Mouse (Mus musculus) midbrain, embryonic 16.5 days (tissue): Measurements from ENCODE around the gene Ccm2l. TPM values are rescaled to one million over a fixed set of nuclear protein-coding genes. Genes with fewer than 3 reads are reported as not detected.
A peak's percentile ranks its signal among the peaks of the same experiment; 100 is the strongest.

Experiments
- ATAC-seq: fragments of 200-750 bp; cut with Nextera tagmentation; 2 replicates; pipeline ENCODE4 v1.8.0; 2017; ENCODE audit warnings: moderate TSS enrichment
- H3K27ac ChIP-seq: fragments of 300-500 bp; sonication (generic); 2 replicates; pipeline ENCODE4 v1.5.1; 2014; ENCODE audit warnings: mild to moderate bottlenecking, low read length, mixed read lengths
- H3K27me3 ChIP-seq: fragments of 300-500 bp; sonication (generic); 2 replicates; pipeline ENCODE4 v1.6.1; 2014; ENCODE audit warnings: low read depth, low read length, mixed read lengths; ENCODE audit not compliant: control insufficient read depth, insufficient read depth
- H3K36me3 ChIP-seq: fragments of 300-500 bp; sonication (generic); 2 replicates; pipeline ENCODE4 v1.6.1; 2014; ENCODE audit warnings: mild to moderate bottlenecking, low read length, moderate library complexity, mixed read lengths; ENCODE audit not compliant: control insufficient read depth, insufficient read depth
- H3K4me1 ChIP-seq: fragments of 300-500 bp; sonication (generic); 2 replicates; pipeline ENCODE4 v1.6.1; 2014; ENCODE audit warnings: mild to moderate bottlenecking, low read length, mixed read lengths; ENCODE audit not compliant: control insufficient read depth, insufficient read depth
- H3K4me2 ChIP-seq: fragments of 300-500 bp; sonication (generic); 2 replicates; pipeline ENCODE4 v1.6.1; 2014; ENCODE audit warnings: mild to moderate bottlenecking, low read length, mixed read lengths
- H3K4me3 ChIP-seq: fragments of 300-500 bp; sonication (generic); 2 replicates; pipeline ENCODE4 v1.5.1; 2014; ENCODE audit warnings: low read depth, mild to moderate bottlenecking, low read length, moderate library complexity, mixed read lengths
- H3K9ac ChIP-seq: fragments of 300-500 bp; sonication (generic); 2 replicates; pipeline ENCODE4 v1.6.1; 2014; ENCODE audit warnings: low read depth, low read length, mixed read lengths
- H3K9me3 ChIP-seq: fragments of 300-500 bp; sonication (generic); replicated peaks from 2 replicates; pipeline ENCODE4 v1.6.1; 2014; ENCODE audit warnings: mild to moderate bottlenecking, low read length, mixed read lengths; ENCODE audit not compliant: control insufficient read depth, poor library complexity, severe bottlenecking
- WGBS: fragments of 180-500 bp; shearing (Covaris S2); extraction: QIAGEN DNeasy Blood & Tissue Kit; methylation state at CpG from one replicate; pipeline ENCODE4 v1.1.7; 2014; 5-methylcytosine and 5-hydroxymethylcytosine counted together
- polyA plus RNA-seq: library from polyadenylated mRNA; unstranded; fragments of >200 nt; fragmentation: Nextera tagmentation; extraction: Ambion mirVana; gene quantifications from 2 replicates; pipeline ENCODE4 v1.2.1, GENCODE M21; 2015

The Ccm2l gene
- polyA plus RNA-seq, 1 experiment from 2014 or later = 1.2 TPM

DNA sequence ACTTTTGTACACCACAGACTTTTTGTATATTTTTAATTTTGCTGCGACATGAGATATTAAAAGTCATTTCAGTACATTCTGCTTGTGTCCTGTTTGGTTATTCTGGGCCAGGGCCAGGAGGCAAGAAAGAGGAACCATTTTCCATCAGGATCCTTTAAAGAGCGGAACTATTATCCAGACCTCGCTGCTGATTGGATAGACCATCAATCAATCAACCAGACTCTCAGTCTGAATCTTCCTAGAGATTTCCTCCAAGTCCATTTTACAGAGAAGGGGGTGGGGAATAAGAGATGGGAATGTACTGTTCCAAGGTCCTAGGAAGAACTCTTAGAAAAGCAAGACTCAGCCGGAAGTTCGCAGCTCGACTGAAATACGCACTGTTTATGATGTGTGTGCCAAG is 5.5 kb upstream of the Ccm2l start:
- no peak for ATAC-seq
- 0 out of 2 replicates have a peak, but pooled peaks cover 6% of the 10 kb centered on the region for H3K36me3 ChIP-seq
- H3K4me1 ChIP-seq = peaks cover 4% of the 10 kb centered on the region; the same call in 1 of the 2 replicates
- no peak overlapping the region for H3K27ac ChIP-seq
- H3K4me3 ChIP-seq = no peak overlapping the region
- no peak overlapping the region for H3K9ac ChIP-seq
- no peak overlapping the region for H3K4me2 ChIP-seq
- no peaks in the 10 kb centered on the region for H3K27me3 ChIP-seq
- whole genome bisulfite sequencing = 86% methylated on average over 7 of the region's 7 CpGs
- no peaks in the 10 kb centered on the region for H3K9me3 ChIP-seq

- H3K36me3 ChIP-seq = no peaks in the 10 kb centered on the region
- no peak for ATAC-seq
- H3K27ac ChIP-seq = peak overlapping the region; percentile 31; the same call in 1 of the 2 replicates
- WGBS = 53% methylated on average over 3 of the region's 3 CpGs
- no peaks in the 10 kb centered on the region for H3K9me3 ChIP-seq
- H3K4me3 ChIP-seq = no peak overlapping the region
- no peaks in the 10 kb centered on the region for H3K27me3 ChIP-seq
- H3K4me1 ChIP-seq = peaks cover 4% of the 10 kb centered on the region; the same call in 1 of the 2 replicates
- 0 out of 2 replicates have a peak overlapping the region, but pooled peaks have one; percentile 26 for H3K9ac ChIP-seq
- no peak overlapping the region for H3K4me2 ChIP-seq
These were observed 2.4 kb upstream of the Ccm2l start for GRCm38 (mm10) chr2:153063394-153063793.

DNA sequence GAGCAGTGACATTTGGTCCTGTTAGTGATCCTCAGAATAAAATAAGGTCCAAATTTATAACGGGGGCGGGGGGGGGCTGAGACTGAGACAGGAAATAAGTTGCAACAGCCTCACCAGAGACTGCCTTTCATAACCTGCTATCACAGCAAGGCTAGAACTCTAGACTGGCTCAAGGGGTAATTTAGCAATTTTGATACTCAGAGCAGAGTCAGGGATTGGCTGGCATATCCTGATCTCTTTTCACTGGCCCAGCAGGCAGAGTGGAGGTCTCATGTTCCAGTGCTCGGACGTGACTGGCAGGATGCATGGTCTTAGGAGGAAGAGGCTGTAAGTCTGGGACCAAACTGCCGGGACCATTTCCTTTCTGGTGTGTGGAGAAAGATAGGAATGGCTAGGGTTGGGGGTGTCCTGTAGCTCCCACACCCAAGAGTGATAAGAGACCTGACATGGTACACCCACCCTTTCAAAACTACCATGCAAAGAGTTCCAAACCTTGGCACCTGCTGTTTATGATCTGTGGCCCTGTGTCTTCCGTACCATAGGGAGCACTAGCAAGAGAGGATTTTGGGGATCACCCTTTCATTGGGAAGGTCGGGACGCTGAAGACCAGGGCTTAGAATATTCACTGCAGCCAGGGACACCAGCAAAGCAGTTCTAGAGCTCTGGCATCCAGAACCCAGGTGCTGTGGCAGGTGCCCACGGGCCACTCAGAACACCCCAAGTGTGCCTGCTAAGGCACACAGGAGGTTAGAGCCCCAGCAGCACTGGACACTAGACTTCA is 1.4 kb upstream of the Ccm2l start:
- H3K4me3 ChIP-seq = no peak overlapping the region
- H3K27ac ChIP-seq = no peak overlapping the region
- H3K27me3 ChIP-seq = peaks cover 3% of the 10 kb centered on the region; the same call in 1 of the 2 replicates
- no peaks in the 10 kb centered on the region for H3K36me3 ChIP-seq
- WGBS = 76% methylated on average over 9 of the region's 9 CpGs
- H3K9ac ChIP-seq = no peak overlapping the region
- H3K9me3 ChIP-seq = no peaks in the 10 kb centered on the region
- H3K4me1 ChIP-seq = peaks cover 4% of the 10 kb centered on the region; the same call in 1 of the 2 replicates
- ATAC-seq = no peak
- H3K4me2 ChIP-seq = no peak overlapping the region

- Histone ChIP-seq H3K9me3 (no peaks in the 10 kb centered on the region), H3K9ac (no peak overlapping the region), H3K4me1 (peaks cover 9% of the 10 kb centered on the region; the same call in 1 of the 2 replicates), H3K36me3 (no peaks in the 10 kb centered on the region), H3K27ac (no peak overlapping the region), H3K27me3 (peaks cover 27% of the 10 kb centered on the region), H3K4me2 (no peak overlapping the region), H3K4me3 (no peak overlapping the region)
- no peak for ATAC-seq
- WGBS = 63% methylated on average over 6 of the region's 6 CpGs
These were observed 1.2 kb downstream of the Ccm2l start for GRCm38 (mm10) chr2:153066991-153067390.

DNA sequence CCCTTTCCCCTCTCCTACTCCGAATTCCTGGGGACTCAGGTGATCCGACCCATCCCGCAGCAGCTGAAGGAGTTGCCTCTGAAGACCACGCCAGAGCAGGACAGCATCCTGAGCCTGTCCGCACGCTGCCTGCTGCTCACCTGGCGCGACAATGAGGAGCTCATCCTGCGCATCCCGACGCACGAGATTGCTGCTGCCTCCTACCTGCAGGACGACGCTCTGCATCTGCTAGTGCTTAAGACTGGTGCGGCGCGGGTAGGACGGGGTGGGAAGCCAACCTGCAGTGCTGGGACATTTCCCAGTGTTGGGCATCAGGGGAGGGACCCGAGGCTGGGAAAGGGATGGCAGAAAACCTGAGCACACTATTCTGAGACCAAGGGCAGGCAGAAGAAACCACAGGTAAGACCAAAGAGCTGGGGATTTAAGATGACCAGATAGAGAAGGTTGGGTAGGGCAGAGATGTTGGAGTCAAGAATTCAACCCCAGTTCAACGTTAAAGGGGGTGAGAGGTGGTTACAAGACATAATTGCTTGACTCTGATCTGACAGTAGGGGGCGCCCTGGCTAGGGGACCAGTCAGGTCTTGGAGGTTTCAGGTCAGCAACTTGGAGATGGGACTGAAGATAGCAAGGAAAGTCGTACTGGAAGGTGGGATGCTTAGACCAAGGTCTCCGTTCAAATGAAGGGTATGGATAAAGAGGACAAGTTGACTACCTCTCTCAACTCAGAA is 5.2 kb downstream of the Ccm2l start:
- Histone ChIP-seq H3K4me3 (peak overlapping the region; percentile 19), H3K27me3 (peaks cover 43% of the 10 kb centered on the region), H3K4me2 (peak overlapping the region; percentile 20; the same call in 1 of the 2 replicates), H3K9me3 (no peaks in the 10 kb centered on the region), H3K9ac (no peak overlapping the region), H3K36me3 (no peaks in the 10 kb centered on the region), H3K4me1 (peaks cover 5% of the 10 kb centered on the region; the same call in 1 of the 2 replicates), H3K27ac (no peak overlapping the region)
- WGBS = 5% methylated on average over 23 of the region's 23 CpGs
- ATAC-seq = peak; percentile 45; the same call in 1 of the 2 replicates

DNA sequence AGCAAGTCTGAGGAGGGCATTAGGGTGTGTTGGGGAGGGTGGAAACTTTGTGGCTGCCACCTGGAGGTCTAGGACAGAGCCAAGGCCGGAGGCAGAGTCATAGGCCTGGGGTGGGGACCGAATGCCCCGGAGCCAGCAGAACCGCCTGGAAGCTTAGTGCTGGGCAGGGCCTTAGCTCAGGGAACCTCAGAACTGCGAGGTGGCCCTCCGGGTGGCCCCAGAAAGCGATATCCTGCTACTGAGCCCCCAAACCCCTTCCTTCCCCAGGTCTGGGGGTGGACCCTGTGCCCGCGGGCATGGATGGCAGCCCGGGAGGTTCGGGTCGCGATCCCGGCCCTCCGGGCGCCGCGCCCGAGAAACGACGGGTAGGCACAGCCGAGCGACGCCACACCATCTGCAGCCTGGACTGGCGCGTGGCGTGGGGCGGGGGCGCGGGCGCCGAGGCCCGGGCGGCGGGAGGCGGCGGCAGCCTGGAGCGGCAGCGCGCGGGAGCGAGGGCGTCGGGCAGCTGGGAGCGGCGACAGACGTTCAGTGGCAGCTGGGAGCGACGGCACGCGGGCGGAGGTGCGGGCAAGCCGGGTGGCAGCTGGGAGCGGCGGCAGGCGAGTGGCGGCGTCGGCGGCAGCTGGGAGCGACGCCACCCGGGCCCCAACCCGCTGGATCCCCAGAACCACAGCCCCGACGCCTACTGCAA is 5.9 kb downstream of the Ccm2l start:
- H3K9me3 ChIP-seq = no peaks in the 10 kb centered on the region
- peaks cover 43% of the 10 kb centered on the region for H3K27me3 ChIP-seq
- peak overlapping the region; percentile 38 for H3K4me3 ChIP-seq
- peak; percentile 56 for ATAC-seq
- 2% methylated on average over 60 of the region's 67 CpGs for WGBS
- no peak overlapping the region for H3K27ac ChIP-seq
- H3K4me2 ChIP-seq = peak overlapping the region; percentile 62
- no peaks in the 10 kb centered on the region for H3K36me3 ChIP-seq
- peak overlapping the region; percentile 53 for H3K9ac ChIP-seq
- peaks cover 5% of the 10 kb centered on the region; the same call in 1 of the 2 replicates for H3K4me1 ChIP-seq

- Histone ChIP-seq H3K9ac (no peak overlapping the region), H3K9me3 (no peaks in the 10 kb centered on the region), H3K4me2 (no peak overlapping the region), H3K4me1 (peaks cover 5% of the 10 kb centered on the region; the same call in 1 of the 2 replicates), H3K36me3 (no peaks in the 10 kb centered on the region), H3K27ac (no peak overlapping the region), H3K27me3 (peaks cover 39% of the 10 kb centered on the region), H3K4me3 (no peak overlapping the region)
- ATAC-seq = no peak
- WGBS = 79% methylated on average over 10 of the region's 10 CpGs
These were observed 8.9 kb downstream of the Ccm2l start for GRCm38 (mm10) chr2:153074651-153075050.

- Histone ChIP-seq H3K4me3 (no peak overlapping the region), H3K9ac (no peak overlapping the region), H3K36me3 (no peaks in the 10 kb centered on the region), H3K4me1 (peaks cover 3% of the 10 kb centered on the region; the same call in 1 of the 2 replicates), H3K27me3 (peaks cover 26% of the 10 kb centered on the region), H3K27ac (no peak overlapping the region), H3K9me3 (no peaks in the 10 kb centered on the region), H3K4me2 (no peak overlapping the region)
- 52% methylated on average over 2 of the region's 2 CpGs for WGBS
- no peak for ATAC-seq
These were observed 10.2 kb downstream of the Ccm2l start for GRCm38 (mm10) chr2:153075961-153076360.
